Mouse (Mus musculus) CH12.LX (cell line): Measurements from ENCODE around the gene Rnf151. TPM values are rescaled to one million over a fixed set of nuclear protein-coding genes. Genes with fewer than 3 reads are reported as not detected.
"Not testable (repeated sequence)": the region's sequence is repeated elsewhere in the genome, so short reads cannot be mapped to it uniquely, and the experiment has no call there.

Source experiments
- DNase-seq: peaks from one replicate; pipeline ENCODE4 v3.0.0-alpha.2; 2013; ENCODE audit errors: extremely low read depth
- H3K27ac ChIP-seq: 2 replicates; pipeline ENCODE4 v1.5.1; 2012; ENCODE audit warnings: low read depth, mild to moderate bottlenecking, control low read depth, moderate library complexity; ENCODE audit not compliant: insufficient read depth
- H3K27me3 ChIP-seq: replicated peaks from 2 replicates; pipeline ENCODE3; 2012; ENCODE audit warnings: inconsistent platforms
- H3K36me3 ChIP-seq, 2 experiments: replicated peaks in 1 of 2; 2 replicates each; pipeline versions ENCODE3 to v1.6.1; 2012; ENCODE audit warnings: inconsistent platforms in 1 of 2, low read length in 1 of 2, mild to moderate bottlenecking in 1 of 2, mixed read lengths in 1 of 2, moderate library complexity in 1 of 2; ENCODE audit not compliant: control insufficient read depth in 1 of 2, insufficient read depth in 1 of 2
- H3K4me1 ChIP-seq, 2 experiments: 2 replicates each; pipeline ENCODE4 v1.6.1; 2012; ENCODE audit warnings: inconsistent platforms in 1 of 2, moderate library complexity in 1 of 2; ENCODE audit not compliant: insufficient read depth in 2 of 2, control insufficient read depth in 1 of 2
- H3K4me2 ChIP-seq: 2 replicates; pipeline ENCODE4 v1.6.1; 2012; ENCODE audit warnings: low read depth, mild to moderate bottlenecking, control low read depth; ENCODE audit not compliant: poor library complexity, insufficient read depth, severe bottlenecking
- H3K4me3 ChIP-seq, 3 experiments: fragments of 150-350 bp in 1 of 3; sonication (generic) in 1 of 3; replicated peaks in 1 of 3; 2 replicates each; pipeline versions ENCODE3 to v1.5.1; 2011 to 2012; ENCODE audit warnings: low read depth in 2 of 3, low read length in 2 of 3, mild to moderate bottlenecking in 2 of 3, moderate library complexity in 2 of 3, control low read depth in 1 of 3, improper control_type of control experiment in 1 of 3, inconsistent platforms in 1 of 3, mixed read lengths in 1 of 3; ENCODE audit not compliant: poor library complexity in 1 of 3
- H3K79me2 ChIP-seq: replicated peaks from 2 replicates; pipeline ENCODE4 v1.6.1; 2012; ENCODE audit warnings: mild to moderate bottlenecking, moderate library complexity; ENCODE audit not compliant: control insufficient read depth, poor library complexity, insufficient read depth, severe bottlenecking; ENCODE audit errors: extremely low read depth
- H3K9ac ChIP-seq: 2 replicates; pipeline ENCODE4 v1.6.1; 2012; ENCODE audit warnings: low read depth, mild to moderate bottlenecking, control low read depth, moderate library complexity; ENCODE audit not compliant: insufficient read depth
- H3K9me3 ChIP-seq: replicated peaks from 2 replicates; pipeline ENCODE3; 2012; ENCODE audit warnings: low read length, inconsistent platforms, mixed read lengths
- E2F4 ChIP-seq: IDR thresholded peaks from 2 replicates; pipeline ENCODE4 v1.6.1; 2011; ENCODE audit warnings: low read depth, low read length, improper control_type of control experiment; ENCODE audit not compliant: insufficient replicate concordance
- IRF4 ChIP-seq: IDR thresholded peaks from 2 replicates; pipeline ENCODE4 v1.6.1; 2014; ENCODE audit warnings: low read depth, mild to moderate bottlenecking, inconsistent platforms, low read length, improper control_type of control experiment
- ZNF384 ChIP-seq: IDR thresholded peaks from 2 replicates; pipeline ENCODE4 v1.6.1; 2012; ENCODE audit warnings: low read depth, low read length, improper control_type of control experiment, inconsistent platforms
- dilution Hi-C: fragments of 300-500 bp; cut with MboI; formaldehyde crosslinking; loops from 2 replicates; pipeline ENCODE4 v1.14.3; 2020; ENCODE audit warnings: low sequenced_read_pairs; ENCODE audit not compliant: extremely low pct_unique_long_range_greater_than_20kb, extremely low pct_ligation_motif_present
- in situ Hi-C: fragments of 300-500 bp; cut with MboI; formaldehyde crosslinking; loops from 3 replicates; pipeline ENCODE4 v1.14.3; 2019; ENCODE audit warnings: low sequenced_read_pairs, low pct_ligation_motif_present, low pct_unique_long_range_greater_than_20kb, mixed read lengths
- polyA plus RNA-seq: library from polyadenylated mRNA; unstranded; fragments of >175 nt; gene quantifications from 2 replicates; pipeline ENCODE4 v1.2.1, GENCODE M21; 2012; ENCODE audit warnings: low read depth; ENCODE audit not compliant: insufficient read length
- total RNA-seq, 2 experiments: library from RNA; depleted of rRNA; stranded (reverse); fragments of 300-350 nt in 1 of 2; fragments of >200 nt in 1 of 2; gene quantifications; 2 replicates each; pipeline ENCODE4 v1.2.3; 2012 to 2014

The Rnf151 gene
- total and polyA plus RNA-seq, 3 experiments: 0.34 to 0.59 TPM; not detected in 1

DNA sequence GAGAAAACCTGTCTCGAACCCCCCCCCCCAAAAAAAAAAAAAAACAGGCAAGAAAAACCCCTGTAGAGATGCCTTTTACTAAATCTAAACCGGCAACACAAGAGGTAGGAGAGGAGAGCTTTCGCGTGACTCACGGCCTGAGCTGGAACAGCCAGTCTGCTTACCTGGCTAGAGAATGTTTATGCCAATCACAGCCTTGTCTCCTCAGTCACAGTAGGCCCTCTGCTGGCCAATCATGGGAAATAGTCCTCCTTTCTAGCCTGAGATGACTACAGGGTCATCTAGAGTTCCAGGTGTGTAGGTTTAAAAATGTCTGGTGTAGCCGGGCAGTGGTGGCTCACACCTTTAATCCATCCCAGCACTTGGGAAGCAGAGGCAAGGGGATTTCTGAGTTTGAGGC, 50.4 kb downstream of the Rnf151 start (continued):
- TF ChIP-seq ZNF384: peak; percentile 53; the same call in 1 of the 2 replicates
- TF ChIP-seq E2F4: no peak
- TF ChIP-seq IRF4: peak; percentile 57

DNA sequence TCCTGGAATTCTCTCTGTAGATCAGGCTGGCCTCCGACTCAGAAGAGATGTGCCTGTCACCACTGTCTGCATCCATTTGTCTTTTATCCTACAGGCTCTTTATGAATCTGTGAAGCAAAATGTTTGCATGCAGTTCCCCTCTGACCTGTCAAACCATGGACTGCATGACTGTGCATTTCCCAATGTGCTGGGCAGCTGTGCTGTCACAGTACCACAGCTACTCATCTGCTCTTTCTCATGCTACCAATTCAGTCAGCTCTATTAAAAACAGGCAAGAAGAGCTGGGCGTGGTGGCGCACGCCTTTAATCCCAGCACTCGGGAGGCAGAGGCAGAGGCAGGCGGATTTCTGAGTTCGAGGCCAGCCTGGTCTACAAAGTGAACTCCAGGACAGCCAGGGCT, 50.9 kb downstream of the Rnf151 start:
- in situ Hi-C loops: not testable (repeated sequence)

More for the DNA sequence above, 50.9 kb downstream of the Rnf151 start:
- H3K9me3 ChIP-seq, H3K27ac ChIP-seq, H3K36me3 ChIP-seq, H3K9ac ChIP-seq, H3K4me3 ChIP-seq, dilution Hi-C loops, H3K27me3 ChIP-seq, DNase-seq, H3K4me2 ChIP-seq: not testable (repeated sequence)
- Histone ChIP-seq H3K4me1 (peaks cover 5 to 35% of the 10 kb centered on the region in 2 experiments; a peak in 2 of 4 replicates), H3K79me2 (peaks cover 23% of the 10 kb centered on the region)

Other genes with a start within 250 kb of the Rnf151 start
Only the 20 nearest of the 33 such genes appear.
- 11.1 and 13.4 TPM in 2 replicates for gene Pkd1, start 168.2 kb downstream of the Rnf151 start, total RNA-seq (2012; rRNA removed)
- gene Pkd1, start 168.2 kb downstream of the Rnf151 start, total RNA-seq (2014; rRNA removed): 2.7 and 2.8 TPM in 2 replicates
- gene Pkd1, start 168.2 kb downstream of the Rnf151 start, polyA plus RNA-seq: 7.5 and 8.3 TPM in 2 replicates
- 35.2 and 35.4 TPM in 2 replicates for gene Tsc2, start 85.4 kb downstream of the Rnf151 start, total RNA-seq (2012; rRNA removed)
- gene Tsc2, start 85.4 kb downstream of the Rnf151 start, total RNA-seq (2014; rRNA removed): 7.8 and 9.1 TPM in 2 replicates
- 54.4 and 69.8 TPM in 2 replicates for gene Tsc2, start 85.4 kb downstream of the Rnf151 start, polyA plus RNA-seq
- gene Nthl1, start 85.4 kb downstream of the Rnf151 start, total RNA-seq (2012; rRNA removed): 21.9 and 24.0 TPM in 2 replicates
- 20.1 TPM in 2 replicates for gene Nthl1, start 85.4 kb downstream of the Rnf151 start, total RNA-seq (2014; rRNA removed)
- 20.4 and 25.7 TPM in 2 replicates for gene Nthl1, start 85.4 kb downstream of the Rnf151 start, polyA plus RNA-seq
- 4.4 and 5.5 TPM in 2 replicates for gene Slc9a3r2, start 67.7 kb downstream of the Rnf151 start, total RNA-seq (2012; rRNA removed)
- gene Slc9a3r2, start 67.7 kb downstream of the Rnf151 start, total RNA-seq (2014; rRNA removed): 1.8 and 2.1 TPM in 2 replicates
- 4.8 and 5.1 TPM in 2 replicates for gene Slc9a3r2, start 67.7 kb downstream of the Rnf151 start, polyA plus RNA-seq
- gene Npw, start 59.6 kb downstream of the Rnf151 start, total RNA-seq (2012; rRNA removed): not detected in 2 replicates
- not detected in 2 replicates for gene Npw, start 59.6 kb downstream of the Rnf151 start, total RNA-seq (2014; rRNA removed)
- gene Npw, start 59.6 kb downstream of the Rnf151 start, polyA plus RNA-seq: not detected in 2 replicates
- 27.9 and 31.8 TPM in 2 replicates for gene Zfp598, start 48.4 kb downstream of the Rnf151 start, total RNA-seq (2012; rRNA removed)
- 22.1 and 23.4 TPM in 2 replicates for gene Zfp598, start 48.4 kb downstream of the Rnf151 start, total RNA-seq (2014; rRNA removed)
- gene Zfp598, start 48.4 kb downstream of the Rnf151 start, polyA plus RNA-seq: 43.5 and 54.0 TPM in 2 replicates
- gene Syngr3, start 28.1 kb downstream of the Rnf151 start, total RNA-seq (2012; rRNA removed): 2.2 and 3.9 TPM in 2 replicates
- gene Syngr3, start 28.1 kb downstream of the Rnf151 start, total RNA-seq (2014; rRNA removed): 0.23 and 0.32 TPM in 2 replicates
- gene Syngr3, start 28.1 kb downstream of the Rnf151 start, polyA plus RNA-seq: 0.33 and 0.35 TPM in 2 replicates
- gene Gfer, start 21.9 kb downstream of the Rnf151 start, total RNA-seq (2012; rRNA removed): 102 and 105 TPM in 2 replicates
- gene Gfer, start 21.9 kb downstream of the Rnf151 start, total RNA-seq (2014; rRNA removed): 67.6 and 69.1 TPM in 2 replicates
- 94.8 and 100.0 TPM in 2 replicates for gene Gfer, start 21.9 kb downstream of the Rnf151 start, polyA plus RNA-seq
- gene Noxo1, start 21.8 kb downstream of the Rnf151 start, total RNA-seq (2012; rRNA removed): 0.80 and 0.89 TPM in 2 replicates
- gene Noxo1, start 21.8 kb downstream of the Rnf151 start, total RNA-seq (2014; rRNA removed): 0.47 and 0.54 TPM in 2 replicates
- 0.95 and 2.5 TPM in 2 replicates for gene Noxo1, start 21.8 kb downstream of the Rnf151 start, polyA plus RNA-seq
- 98.0 and 122 TPM in 2 replicates for gene Tbl3, start 10.4 kb downstream of the Rnf151 start, total RNA-seq (2012; rRNA removed)
- gene Tbl3, start 10.4 kb downstream of the Rnf151 start, total RNA-seq (2014; rRNA removed): 99.7 and 105 TPM in 2 replicates
- 101 and 104 TPM in 2 replicates for gene Tbl3, start 10.4 kb downstream of the Rnf151 start, polyA plus RNA-seq
- 5,102 and 6,050 TPM in 2 replicates for gene Rps2, start 53 bp upstream of the Rnf151 start, total RNA-seq (2012; rRNA removed)
- gene Rps2, start 53 bp upstream of the Rnf151 start, total RNA-seq (2014; rRNA removed): 5,117 and 5,410 TPM in 2 replicates
- gene Rps2, start 53 bp upstream of the Rnf151 start, polyA plus RNA-seq: 1,976 and 2,057 TPM in 2 replicates
- 188 and 207 TPM in 2 replicates for gene Ndufb10, start 6.4 kb upstream of the Rnf151 start, total RNA-seq (2012; rRNA removed)
- 207 and 208 TPM in 2 replicates for gene Ndufb10, start 6.4 kb upstream of the Rnf151 start, total RNA-seq (2014; rRNA removed)
- 136 and 155 TPM in 2 replicates for gene Ndufb10, start 6.4 kb upstream of the Rnf151 start, polyA plus RNA-seq
- 0.17 TPM in 1 of 2 replicates, not detected in the other for gene Rpl3l, start 9.8 kb upstream of the Rnf151 start, total RNA-seq (2012; rRNA removed)
- gene Rpl3l, start 9.8 kb upstream of the Rnf151 start, total RNA-seq (2014; rRNA removed): 0.24 TPM in 1 of 2 replicates, not detected in the other
- gene Rpl3l, start 9.8 kb upstream of the Rnf151 start, polyA plus RNA-seq: 0.79 and 0.91 TPM in 2 replicates
- gene Msrb1, start 18.6 kb upstream of the Rnf151 start, total RNA-seq (2012; rRNA removed): 38.4 and 39.7 TPM in 2 replicates
- gene Msrb1, start 18.6 kb upstream of the Rnf151 start, total RNA-seq (2014; rRNA removed): 21.3 and 26.9 TPM in 2 replicates
- gene Msrb1, start 18.6 kb upstream of the Rnf151 start, polyA plus RNA-seq: 60.5 and 70.0 TPM in 2 replicates
- gene Hs3st6, start 34.9 kb upstream of the Rnf151 start, total RNA-seq (2012; rRNA removed): 0.30 TPM in 1 of 2 replicates, not detected in the other
- not detected in 2 replicates for gene Hs3st6, start 34.9 kb upstream of the Rnf151 start, total RNA-seq (2014; rRNA removed)
- gene Hs3st6, start 34.9 kb upstream of the Rnf151 start, polyA plus RNA-seq: not detected in 2 replicates
- gene Meiob, start 86.2 kb upstream of the Rnf151 start, total RNA-seq (2012; rRNA removed): 0.08 and 0.30 TPM in 2 replicates
- gene Meiob, start 86.2 kb upstream of the Rnf151 start, total RNA-seq (2014; rRNA removed): 0.22 and 0.40 TPM in 2 replicates
- 0.15 and 0.23 TPM in 2 replicates for gene Meiob, start 86.2 kb upstream of the Rnf151 start, polyA plus RNA-seq
- 28.1 and 31.0 TPM in 2 replicates for gene Hagh, start 122.1 kb upstream of the Rnf151 start, total RNA-seq (2012; rRNA removed)
- gene Hagh, start 122.1 kb upstream of the Rnf151 start, total RNA-seq (2014; rRNA removed): 27.3 and 28.1 TPM in 2 replicates
- gene Hagh, start 122.1 kb upstream of the Rnf151 start, polyA plus RNA-seq: 18.1 and 18.9 TPM in 2 replicates
- 8.0 and 8.2 TPM in 2 replicates for gene Fahd1, start 132.3 kb upstream of the Rnf151 start, total RNA-seq (2012; rRNA removed)
- gene Fahd1, start 132.3 kb upstream of the Rnf151 start, total RNA-seq (2014; rRNA removed): 6.3 and 7.3 TPM in 2 replicates
- gene Fahd1, start 132.3 kb upstream of the Rnf151 start, polyA plus RNA-seq: 5.2 and 5.8 TPM in 2 replicates
- gene Igfals, start 147.9 kb upstream of the Rnf151 start, total RNA-seq (2012; rRNA removed): 5.5 and 9.8 TPM in 2 replicates
- gene Igfals, start 147.9 kb upstream of the Rnf151 start, total RNA-seq (2014; rRNA removed): 5.0 and 5.4 TPM in 2 replicates
- gene Igfals, start 147.9 kb upstream of the Rnf151 start, polyA plus RNA-seq: 5.1 and 6.3 TPM in 2 replicates
- gene Nubp2, start 168.3 kb upstream of the Rnf151 start, total RNA-seq (2012; rRNA removed): 70.9 and 86.9 TPM in 2 replicates
- 74.3 and 89.1 TPM in 2 replicates for gene Nubp2, start 168.3 kb upstream of the Rnf151 start, total RNA-seq (2014; rRNA removed)
- gene Nubp2, start 168.3 kb upstream of the Rnf151 start, polyA plus RNA-seq: 109 and 124 TPM in 2 replicates